10 mouse cellular contexts compared by ENCODE assay signal in the genomic region with DNA sequence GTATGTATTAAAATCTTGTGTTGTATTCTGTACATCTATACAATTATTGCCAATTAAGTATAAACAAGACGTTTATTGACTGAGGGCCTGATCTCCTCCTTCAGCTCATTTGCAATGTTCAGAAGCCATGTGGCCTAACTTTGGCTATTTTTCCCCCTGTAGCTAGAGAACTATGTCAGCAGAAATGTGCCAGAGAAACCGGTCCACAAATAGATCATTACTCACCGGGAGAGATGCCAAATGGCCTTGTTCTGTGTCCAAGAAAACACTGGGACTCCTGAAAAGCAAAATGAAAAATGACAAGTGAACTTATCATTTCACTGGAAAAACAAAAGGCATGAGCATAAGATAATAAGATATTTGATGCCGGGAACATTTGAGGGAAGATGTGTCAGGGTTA. TPM values are rescaled to one million over a fixed set of nuclear protein-coding genes. Genes with fewer than 3 reads are reported as not detected.
DNase-seq lines count a peak whose midpoint lies in the region; ATAC-seq and TF ChIP-seq lines count a peak whose summit lies in the region.
"Had no signal": no experiment of that assay in that cellular context is flagged by ENCODE, and none has a peak within 500 bp of the region (broad histone marks: within the 10 kb centered on the region; RNA-seq: fewer than 3 reads in every experiment).

No protein-coding gene starts in this region.

- peak; percentile 56 for DNase-seq in liver, postnatal 0 days
- peak; percentile 72 for DNase-seq in cerebellum, adult 11 months
- peak; percentile 35 to 46 for DNase-seq in left cerebral cortex, adult 2 months (ENCODE audit: extremely low spot score in 1 of 2, low spot score in 2 of 2)
- peak; percentile 72 for DNase-seq in telencephalon, adult 2 months (ENCODE audit: low read depth, low spot score)
- DNase-seq in midbrain, embryonic 14.5 days = no peak

- H3K27me3 ChIP-seq in liver, postnatal 0 days (ENCODE audit: insufficient read depth, low read length) = no peaks in the 10 kb centered on the region
- no peaks in the 10 kb centered on the region for H3K27me3 ChIP-seq in liver, embryonic 12.5 days (replicated peaks)
- H3K27me3 ChIP-seq in heart, embryonic 15.5 days = no peaks in the 10 kb centered on the region
- H3K27me3 ChIP-seq in midbrain, embryonic 14.5 days (ENCODE audit: control insufficient read depth, insufficient read depth, low read length) = no peaks in the 10 kb centered on the region
- H3K27me3 ChIP-seq: liver, embryonic 15.5 days; Patski had no signal

- H3K4me1 ChIP-seq in liver, postnatal 0 days (ENCODE audit: insufficient read depth) = no peaks in the 10 kb centered on the region
- H3K4me1 ChIP-seq in liver, embryonic 12.5 days = no peaks in the 10 kb centered on the region
- peaks cover 14% of the 10 kb centered on the region for H3K4me1 ChIP-seq in heart, embryonic 15.5 days (replicated peaks)
- no peaks in the 10 kb centered on the region for H3K4me1 ChIP-seq in midbrain, embryonic 14.5 days (ENCODE audit: control insufficient read depth, insufficient read depth, low read length)
- H3K4me1 ChIP-seq: liver, embryonic 15.5 days had no signal

- no peak for TF ChIP-seq EP300 in liver, postnatal 0 days (IDR thresholded peaks at IDR 0.05; ENCODE audit: low read depth)

- peak; percentile 74 for ATAC-seq in liver, postnatal 0 days
- ATAC-seq in liver, embryonic 12.5 days = no peak
- ATAC-seq in heart, embryonic 15.5 days (replicated peaks; ENCODE audit: insufficient number of reproducible peaks, insufficient read depth, low FRiP score, low read depth) = peak; percentile 67; the same call in 1 of the 2 replicates
- ATAC-seq in midbrain, embryonic 14.5 days (ENCODE audit: low FRiP score, low TSS enrichment) = no peak
- ATAC-seq in CD4-positive, CD25-positive, alpha-beta regulatory T cell, adult 4 months = no peak
- ATAC-seq: Patski had no signal

- no peaks in the 10 kb centered on the region for H3K36me3 ChIP-seq in liver, postnatal 0 days (replicated peaks; ENCODE audit: insufficient read depth, low read length)
- no peaks in the 10 kb centered on the region for H3K36me3 ChIP-seq in liver, embryonic 12.5 days
- H3K36me3 ChIP-seq in heart, embryonic 15.5 days = no peaks in the 10 kb centered on the region
- 0 out of 2 replicates have a peak, but pooled peaks cover 7% of the 10 kb centered on the region for H3K36me3 ChIP-seq in midbrain, embryonic 14.5 days (ENCODE audit: control insufficient read depth, insufficient read depth, low read length)
- H3K36me3 ChIP-seq: liver, embryonic 15.5 days had no signal

- H3K9me3 ChIP-seq in liver, postnatal 0 days (ENCODE audit: low read length) = no peaks in the 10 kb centered on the region
- H3K9me3 ChIP-seq in liver, embryonic 12.5 days (replicated peaks) = no peaks in the 10 kb centered on the region
- no peaks in the 10 kb centered on the region for H3K9me3 ChIP-seq in heart, embryonic 15.5 days (replicated peaks)
- no peaks in the 10 kb centered on the region for H3K9me3 ChIP-seq in midbrain, embryonic 14.5 days (ENCODE audit: control insufficient read depth, low read length)
- H3K9me3 ChIP-seq: liver, embryonic 15.5 days had no signal

- H3K4me2 ChIP-seq in liver, postnatal 0 days (ENCODE audit: low read depth, low read length) = no peak overlapping the region
- H3K4me2 ChIP-seq in liver, embryonic 12.5 days = no peak overlapping the region
- no peak overlapping the region for H3K4me2 ChIP-seq in heart, embryonic 15.5 days
- no peak overlapping the region for H3K4me2 ChIP-seq in midbrain, embryonic 14.5 days (ENCODE audit: low read length)
- H3K4me2 ChIP-seq: liver, embryonic 15.5 days had no signal

- 55% methylated on average over 4 of the region's 4 CpGs for WGBS in liver, postnatal 0 days (ENCODE audit: insufficient replicate concordance)
- 68% methylated on average over 4 of the region's 4 CpGs for WGBS in liver, embryonic 12.5 days (ENCODE audit: insufficient replicate concordance)
- WGBS in heart, embryonic 15.5 days = 27% methylated on average over 4 of the region's 4 CpGs
- 86% methylated on average over 4 of the region's 4 CpGs for WGBS in midbrain, embryonic 14.5 days

- no peak for TF ChIP-seq CTCF in liver, postnatal 0 days (IDR thresholded peaks at IDR 0.05; ENCODE audit: low read depth)
- TF ChIP-seq CTCF in left cerebral cortex, adult 2 months (IDR thresholded peaks at IDR 0.05) = no peak

- intact Hi-C loops in left cerebral cortex, adult 2 months (cut with DNase I) = no loop called here

- no peak overlapping the region for H3K9ac ChIP-seq in liver, postnatal 0 days (replicated peaks)
- H3K9ac ChIP-seq in liver, embryonic 12.5 days = no peak overlapping the region
- no peak overlapping the region for H3K9ac ChIP-seq in heart, embryonic 15.5 days
- H3K9ac ChIP-seq in midbrain, embryonic 14.5 days (replicated peaks; ENCODE audit: low read length) = no peak overlapping the region
- H3K9ac ChIP-seq: liver, embryonic 15.5 days had no signal

- H3K27ac ChIP-seq in liver, postnatal 0 days (ENCODE audit: low read depth) = peak overlapping the region; percentile 72
- H3K27ac ChIP-seq in liver, embryonic 12.5 days = no peak overlapping the region
- peak overlapping the region; percentile 83 for H3K27ac ChIP-seq in heart, embryonic 15.5 days
- H3K27ac ChIP-seq in left cerebral cortex, adult 2 months = no peak overlapping the region
- no peak overlapping the region for H3K27ac ChIP-seq in midbrain, embryonic 14.5 days (replicated peaks; ENCODE audit: low read depth, low read length)
- H3K27ac ChIP-seq: liver, embryonic 15.5 days had no signal

- H3K4me3 ChIP-seq in liver, postnatal 0 days (ENCODE audit: low read depth, low read length) = no peak overlapping the region
- H3K4me3 ChIP-seq in liver, embryonic 12.5 days = no peak overlapping the region
- H3K4me3 ChIP-seq in heart, embryonic 15.5 days = no peak overlapping the region
- H3K4me3 ChIP-seq in left cerebral cortex, adult 2 months = no peak overlapping the region
- H3K4me3 ChIP-seq in midbrain, embryonic 14.5 days (replicated peaks; ENCODE audit: low read depth, low read length) = no peak overlapping the region
- H3K4me3 ChIP-seq: liver, embryonic 15.5 days had no signal

RNA-seq across cellular contexts. Expression of gene Plppr1, which starts 13.8 kb away (rescaled TPM):
- polyA plus RNA-seq in liver, postnatal 0 days (2015; fragmentation: Nextera tagmentation; extraction: Ambion mirVana) = 5.0 and 5.8 TPM in 2 replicates
- 0.25 and 0.32 TPM in 2 replicates for polyA plus RNA-seq in liver, embryonic 12.5 days (2016; fragmentation: Nextera tagmentation; extraction: Ambion mirVana)
- polyA plus RNA-seq in heart, embryonic 15.5 days (2015; fragmentation: Nextera tagmentation; extraction: Ambion mirVana) = 3.7 and 5.0 TPM in 2 replicates
- 10 to 100 TPM in 1 of 2 experiments, 1 to 10 TPM in 1; 7.9 to 11.4 TPM for total RNA-seq in left cerebral cortex, adult 2 months (2021)
- polyA plus RNA-seq in midbrain, embryonic 14.5 days (2014; fragmentation: Nextera tagmentation; extraction: Ambion mirVana) = 57.2 and 60.8 TPM in 2 replicates
- under 1 TPM in 1 of 2 experiments, not detected in 1; 0.13 TPM for polyA plus RNA-seq in CD4-positive, CD25-positive, alpha-beta regulatory T cell, adult 4 months (2017; shearing (Covaris generic))

Comparison
In these comparisons a context has a peak if more than half of its experiments do, and no peak if none do; other contexts are left out.
1. ATAC-seq: peak in liver, postnatal 0 days (single experiment) and heart, embryonic 15.5 days (single experiment); none in liver, embryonic 12.5 days (single experiment), midbrain, embryonic 14.5 days (single experiment) and CD4-positive, CD25-positive, alpha-beta regulatory T cell, adult 4 months (single experiment).
2. H3K27ac ChIP-seq: peak in liver, postnatal 0 days (single experiment) and heart, embryonic 15.5 days (single experiment); none in liver, embryonic 12.5 days (single experiment), left cerebral cortex, adult 2 months (single experiment) and midbrain, embryonic 14.5 days (single experiment).